Mouse (Mus musculus) CH12.LX (cell line): Measurements from ENCODE around the gene Dtnb.

ENCODE experiments used
- BHLHE40 ChIP-seq: IDR thresholded peaks from 2 replicates; pipeline ENCODE4 v1.6.1; 2011; ENCODE audit warnings: mild to moderate bottlenecking, low read depth, low read length, improper control_type of control experiment
- CTCF ChIP-seq, 2 experiments: IDR thresholded peaks in 1 of 2; conservative IDR thresholded peaks in 1 of 2; 2 replicates each; pipeline ENCODE4 v1.5.1; 2011 to 2012; ENCODE audit warnings: low read depth in 2 of 2, low read length in 2 of 2, improper control_type of control experiment in 1 of 2, inconsistent platforms in 1 of 2, mild to moderate bottlenecking in 1 of 2, moderate library complexity in 1 of 2
- E2F4 ChIP-seq: IDR thresholded peaks from 2 replicates; pipeline ENCODE4 v1.6.1; 2011; ENCODE audit warnings: low read depth, low read length, improper control_type of control experiment; ENCODE audit not compliant: insufficient replicate concordance
- ETS1 ChIP-seq: conservative IDR thresholded peaks from 2 replicates; pipeline ENCODE4 v1.6.1; 2012; ENCODE audit warnings: low read depth, mild to moderate bottlenecking, inconsistent platforms, low read length, improper control_type of control experiment, moderate library complexity
- GABPA ChIP-seq: IDR thresholded peaks from 2 replicates; pipeline ENCODE4 v1.6.1; 2012; ENCODE audit warnings: low read depth, low read length, improper control_type of control experiment, inconsistent platforms; ENCODE audit not compliant: insufficient replicate concordance
- KAT2A ChIP-seq: IDR thresholded peaks from 2 replicates; pipeline ENCODE4 v1.6.1; 2012; ENCODE audit warnings: low read length, improper control_type of control experiment, inconsistent platforms; ENCODE audit not compliant: insufficient replicate concordance
- MAFK ChIP-seq: IDR thresholded peaks from 2 replicates; pipeline ENCODE4 v1.6.1; 2011; ENCODE audit warnings: low read length, improper control_type of control experiment; ENCODE audit not compliant: insufficient replicate concordance
- MAX ChIP-seq: IDR thresholded peaks from 2 replicates; pipeline ENCODE4 v1.6.1; 2011; ENCODE audit warnings: low read length, improper control_type of control experiment
- MAZ ChIP-seq: IDR thresholded peaks from 2 replicates; pipeline ENCODE4 v1.6.1; 2012; ENCODE audit warnings: low read depth, mild to moderate bottlenecking, inconsistent platforms, low read length, improper control_type of control experiment, moderate library complexity
- MYC ChIP-seq: IDR thresholded peaks from 2 replicates; pipeline ENCODE4 v1.6.1; 2011; ENCODE audit warnings: low read depth, mild to moderate bottlenecking, improper control_type of control experiment, low read length
- POLR2A ChIP-seq: IDR thresholded peaks from 2 replicates; pipeline ENCODE4 v1.6.1; 2011; ENCODE audit warnings: low read depth, mild to moderate bottlenecking, improper control_type of control experiment, low read length
- POLR2AphosphoS2 ChIP-seq: IDR thresholded peaks from 2 replicates; pipeline ENCODE4 v1.6.1; 2011; ENCODE audit warnings: low read depth, low read length, improper control_type of control experiment
- USF1 ChIP-seq: IDR thresholded peaks from 2 replicates; pipeline ENCODE4 v1.6.1; 2014; ENCODE audit warnings: low read depth, mild to moderate bottlenecking, inconsistent platforms, low read length, improper control_type of control experiment
- ZC3H11A ChIP-seq: IDR thresholded peaks from 2 replicates; pipeline ENCODE4 v1.6.1; 2012; ENCODE audit warnings: low read depth, mild to moderate bottlenecking, inconsistent platforms, low read length, improper control_type of control experiment

DNA sequence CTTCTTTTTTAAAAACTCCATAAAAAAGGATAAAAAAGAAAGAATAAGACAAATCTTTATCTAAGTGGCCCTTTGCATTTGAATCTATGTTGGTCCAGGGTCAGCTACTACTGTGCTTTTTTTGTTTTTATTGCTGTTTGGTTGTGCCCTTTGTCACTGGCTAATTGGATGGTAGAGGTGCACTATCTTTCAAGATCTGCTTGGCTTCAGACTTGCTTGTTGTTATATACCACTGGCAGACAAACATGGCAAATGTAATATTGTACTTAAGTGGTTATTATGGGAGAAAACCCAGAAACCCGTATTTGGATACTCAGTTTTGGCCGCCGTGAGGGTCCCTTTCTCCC is 46.8 kb downstream of the Dtnb start:
- TF ChIP-seq E2F4 (no peak), MAZ (no peak), USF1 (no peak), POLR2AphosphoS2 (no peak), ZC3H11A (no peak), MYC (no peak), MAFK (no peak), CTCF (conservative IDR thresholded peaks at IDR 0.05 in 1 of 2, IDR thresholded peaks at IDR 0.05 in 1 of 2; ENCODE audit: low read depth in 2 of 2, low read length in 2 of 2) (no peak), BHLHE40 (no peak), KAT2A (no peak), POLR2A (no peak), MAX (no peak), ETS1 (no peak), GABPA (no peak)
